Mouse (Mus musculus) c-Kit-positive CD71-negative TER-119-negative erythroid progenitor cells, embryonic 14.5 days (primary cell): Measurements from ENCODE around the gene Hmgcs1.
"Not testable (repeated sequence)": the region's sequence is repeated elsewhere in the genome, so short reads cannot be mapped to it uniquely, and the experiment has no call there.

Experiments
- DNase-seq: peaks from one replicate; pipeline ENCODE4 v3.0.0-alpha.2; 2013; ENCODE audit warnings: low read depth

The Hmgcs1 gene

DNA sequence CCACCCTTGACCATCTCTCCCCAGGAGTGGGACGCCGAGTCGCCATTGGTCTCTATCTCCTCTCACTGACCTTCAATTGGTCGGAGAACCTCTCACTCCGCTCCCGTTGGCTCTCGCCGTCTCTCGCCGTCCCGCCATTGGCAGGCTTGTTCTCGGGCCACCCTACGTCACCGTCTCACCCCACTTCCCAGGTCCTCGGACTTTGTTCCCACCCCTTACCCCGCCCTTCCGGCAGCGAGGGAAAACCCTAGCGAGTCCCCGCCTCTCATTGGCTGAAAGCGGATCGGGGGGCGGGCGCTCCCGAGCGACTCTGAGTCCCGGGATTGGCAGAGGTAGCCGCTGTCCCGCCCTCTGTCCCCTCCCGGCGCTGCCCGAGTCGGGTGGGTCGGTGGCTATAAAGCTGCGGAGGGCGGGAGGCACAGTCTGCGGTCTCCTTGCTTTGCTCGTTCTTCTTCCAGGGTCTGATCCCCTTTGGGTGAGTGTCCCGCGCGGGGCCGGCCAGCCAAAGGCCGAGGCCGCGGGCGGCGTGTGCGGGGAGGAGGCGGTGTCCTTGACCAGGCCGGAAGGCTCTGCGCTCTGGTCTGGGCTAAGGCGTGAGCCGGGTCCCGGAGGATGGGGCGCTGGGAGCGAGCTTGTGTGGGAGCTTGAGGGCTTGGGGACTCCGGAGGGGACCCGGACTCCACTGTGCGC is at the start of gene Hmgcs1:
Gene Hmgcs1 (plus strand): TSS at position 341 of the 690 bp plus-strand sequence.
- DNase-seq, result peak; percentile 98

DNA sequence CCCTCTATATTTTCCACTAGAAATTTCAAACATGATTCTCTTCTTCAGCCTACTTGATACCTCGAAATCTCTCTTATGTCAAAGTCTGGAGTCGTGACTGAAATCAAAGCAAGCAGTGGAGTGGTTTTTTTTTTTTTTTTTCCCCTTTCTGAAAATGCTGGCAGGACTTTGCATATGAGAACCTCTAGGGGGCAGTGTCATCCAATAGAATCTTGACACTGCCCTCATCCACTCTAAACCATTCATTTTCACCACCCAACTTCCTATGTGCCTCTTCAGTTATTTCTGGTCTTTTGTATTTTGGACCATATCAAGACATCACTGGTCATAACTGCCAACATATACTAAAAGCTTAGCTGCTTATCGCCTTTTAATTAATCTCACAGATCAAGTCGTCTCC is 49.7 kb upstream of the Hmgcs1 start:
- peak; percentile 31 for DNase-seq

DNA sequence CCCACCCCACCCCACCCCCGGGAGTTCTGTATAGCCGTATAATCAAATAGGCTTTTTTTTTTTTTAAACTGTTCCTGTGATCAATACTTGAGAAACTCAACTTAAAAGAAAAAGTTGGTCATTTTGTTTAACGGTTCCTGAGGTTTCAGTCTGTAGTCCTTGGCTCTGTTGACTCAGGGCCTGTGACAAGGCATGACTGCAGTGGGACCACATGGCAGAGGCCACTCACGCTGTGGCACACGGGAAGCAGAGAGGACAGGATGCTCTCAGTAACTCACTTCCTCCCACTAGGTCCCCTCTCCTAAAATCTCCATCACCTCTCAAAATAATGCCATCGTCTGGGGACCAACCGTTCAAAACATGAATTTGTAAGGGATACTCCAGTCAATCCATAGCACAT is 49.0 kb upstream of the Hmgcs1 start:
- no peak for DNase-seq

DNA sequence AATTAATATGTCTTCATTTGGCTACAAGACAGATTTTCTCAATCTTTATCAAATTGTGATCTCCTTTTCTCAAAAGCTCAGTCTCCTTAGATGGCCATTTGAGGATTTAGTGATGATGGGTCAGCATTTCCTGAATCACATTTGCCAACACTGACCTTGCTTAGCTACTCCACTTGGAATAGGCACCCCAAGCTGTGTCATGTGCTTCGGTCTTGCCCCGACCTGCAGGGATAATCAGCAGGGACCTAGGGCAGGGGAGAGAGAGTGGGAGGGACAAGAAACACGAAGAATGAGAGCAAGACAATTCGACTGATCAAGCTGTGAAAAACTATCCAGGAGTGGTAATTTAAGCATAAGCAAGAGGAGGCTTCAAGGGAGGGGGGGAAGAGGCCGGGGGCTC is 45.4 kb upstream of the Hmgcs1 start:
- no peak for DNase-seq

DNA sequence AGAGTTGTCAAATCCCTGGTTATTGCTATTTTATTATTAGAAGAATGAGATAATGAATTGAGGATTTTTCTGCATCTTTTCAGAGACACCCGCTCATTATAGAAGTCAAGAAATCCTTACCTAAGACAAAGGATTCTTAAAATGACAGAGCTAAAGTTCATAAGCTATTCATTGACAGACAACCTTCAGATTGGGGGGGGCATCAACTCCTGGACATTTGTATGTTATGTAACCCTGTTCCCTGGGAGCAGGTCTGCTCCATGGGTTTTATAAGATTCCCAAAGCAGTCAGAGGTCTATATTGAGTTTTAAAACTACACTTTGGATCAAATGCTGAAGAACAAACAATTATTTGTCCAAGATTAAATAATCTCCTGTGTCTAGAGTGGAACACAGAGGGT is 43.7 kb upstream of the Hmgcs1 start:
- DNase-seq, result no peak

DNA sequence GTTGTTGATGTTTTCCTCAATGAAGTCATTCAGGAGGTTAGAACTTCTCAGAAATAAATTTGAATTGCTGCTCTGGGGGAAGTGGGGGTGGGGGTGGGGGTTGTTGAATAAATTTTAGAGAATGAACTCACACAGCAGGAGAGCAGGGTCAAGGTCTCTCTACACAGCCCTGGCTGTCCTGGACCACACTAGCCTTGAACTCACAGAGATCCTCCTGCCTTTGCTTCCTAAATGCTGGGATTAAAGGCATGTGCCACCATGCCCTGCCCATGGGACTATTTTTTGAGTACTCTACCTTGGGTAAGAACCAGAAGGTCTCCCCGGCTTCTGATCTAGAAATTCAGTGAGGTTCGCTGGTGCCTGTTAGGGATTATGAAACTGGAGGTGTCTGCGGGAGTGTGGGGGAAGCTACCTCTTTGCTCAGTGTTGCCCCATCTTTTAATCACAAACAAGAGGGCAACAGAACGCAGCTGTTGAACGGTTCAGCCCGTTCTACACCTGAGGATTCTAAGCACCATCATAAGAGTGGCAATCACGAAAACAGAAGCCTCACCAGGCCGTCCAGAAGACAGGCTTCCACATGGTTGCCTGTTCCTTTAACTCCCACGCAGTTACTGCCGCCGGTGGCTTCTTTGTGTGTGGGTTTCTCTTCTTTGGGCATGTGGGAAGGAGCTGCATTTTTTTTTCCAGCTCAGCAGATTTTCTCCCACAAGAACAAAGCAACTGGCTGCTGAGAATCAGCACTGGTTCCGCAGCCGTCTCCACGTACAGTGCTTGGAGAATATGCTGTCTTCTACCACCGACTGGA is 41.1 kb upstream of the Hmgcs1 start:
- DNase-seq, result no peak

DNA sequence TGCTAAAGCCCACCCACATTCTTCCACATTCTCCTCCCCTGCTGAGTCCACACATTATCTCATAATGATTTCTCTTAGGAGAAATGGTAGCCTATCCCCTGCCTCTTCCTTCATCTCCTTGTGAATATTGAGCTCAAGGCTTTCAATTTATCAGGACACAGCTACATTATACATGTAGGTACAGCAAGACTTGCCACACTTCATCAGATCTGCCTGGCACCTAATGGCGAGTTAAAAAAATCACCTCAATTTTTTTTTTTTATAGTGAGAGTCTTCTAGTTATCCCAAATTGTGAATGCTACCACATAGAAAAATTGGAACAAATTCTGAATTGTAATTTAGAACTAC is 40.5 kb upstream of the Hmgcs1 start:
- DNase-seq, result no peak

DNA sequence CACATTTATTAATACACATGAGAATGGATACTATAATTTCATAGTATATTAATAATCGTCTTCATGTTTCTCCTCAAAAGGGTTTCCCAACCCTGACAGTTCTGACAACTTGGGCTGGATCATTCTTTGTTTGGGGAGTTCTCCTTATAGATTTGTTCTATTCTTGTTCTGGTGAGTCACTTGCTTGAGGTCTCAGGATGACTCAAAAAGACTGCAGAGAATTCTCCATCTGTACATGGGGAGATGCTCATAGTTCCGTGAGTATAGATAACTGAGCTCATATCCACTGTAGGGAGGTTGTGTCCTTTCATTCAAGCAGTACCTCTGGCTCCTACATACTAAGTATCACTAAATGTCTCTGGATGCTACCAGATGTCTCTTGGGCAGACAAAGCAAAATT is 35.4 kb upstream of the Hmgcs1 start:
- no peak for DNase-seq

DNA sequence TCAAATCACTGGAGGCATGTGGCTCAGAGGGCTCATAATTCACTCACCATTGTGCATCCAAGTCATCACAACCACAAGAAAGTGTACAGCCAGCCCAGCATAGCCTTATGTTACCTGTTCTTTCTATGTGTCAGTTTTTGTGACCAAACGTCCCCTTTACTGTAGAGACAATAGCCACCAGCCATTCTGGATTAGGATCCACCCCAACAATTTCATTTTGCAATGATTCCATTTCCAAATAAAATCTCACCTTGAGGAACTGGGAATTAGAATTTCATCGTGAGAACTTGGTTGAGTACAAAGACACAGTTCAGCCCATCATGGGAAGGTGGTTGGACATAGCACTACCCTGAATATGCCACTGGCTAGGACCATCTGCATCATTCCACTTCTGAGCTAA is 33.9 kb upstream of the Hmgcs1 start:
- no peak for DNase-seq

DNA sequence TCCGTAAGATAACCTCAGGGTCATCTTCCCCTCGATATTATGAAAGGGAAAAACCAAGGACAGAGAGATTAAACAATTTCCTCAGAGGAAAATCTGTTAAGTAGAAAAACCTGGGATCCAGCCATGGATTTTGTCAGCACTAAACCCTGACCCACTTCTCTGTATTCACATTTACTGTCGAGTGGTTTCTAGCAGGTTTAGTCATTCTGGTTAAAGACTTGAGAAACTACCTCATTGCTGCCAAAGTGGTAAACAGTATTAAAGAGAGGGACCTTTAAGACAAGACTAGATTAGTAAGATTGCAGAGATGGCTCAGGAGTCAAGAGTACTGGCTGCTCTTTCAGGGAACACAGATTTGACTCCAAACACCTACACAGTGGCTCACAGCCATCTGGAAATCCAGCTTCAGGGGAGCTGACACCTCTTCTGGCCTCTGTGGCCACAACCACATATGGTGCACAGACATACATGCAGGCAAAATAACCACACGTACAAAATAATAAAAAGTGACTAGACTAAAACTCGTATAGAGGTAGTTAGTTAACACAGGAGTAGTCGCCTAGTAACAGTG is 33.2 kb upstream of the Hmgcs1 start:
- no peak for DNase-seq

DNA sequence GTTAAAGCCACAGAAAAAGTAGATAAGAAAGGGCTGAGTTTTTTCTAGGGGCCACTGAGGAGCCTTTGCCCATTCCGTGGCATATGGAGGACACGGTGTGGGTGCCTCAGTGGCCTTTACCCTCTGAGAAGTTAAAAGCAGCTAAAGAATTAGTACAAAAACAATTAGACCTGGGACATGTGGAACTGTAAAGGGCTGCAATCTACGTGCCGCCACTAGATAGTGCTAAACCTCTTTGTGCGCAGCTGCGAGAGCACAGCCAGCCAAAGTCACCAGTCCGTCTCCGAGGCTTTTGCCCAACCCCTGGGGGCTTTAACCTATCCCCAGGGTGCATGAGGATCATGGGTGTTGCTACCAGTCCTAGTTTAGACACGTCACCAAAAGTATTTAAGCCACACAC is 28.8 kb upstream of the Hmgcs1 start:
- DNase-seq, result not testable (repeated sequence)

DNA sequence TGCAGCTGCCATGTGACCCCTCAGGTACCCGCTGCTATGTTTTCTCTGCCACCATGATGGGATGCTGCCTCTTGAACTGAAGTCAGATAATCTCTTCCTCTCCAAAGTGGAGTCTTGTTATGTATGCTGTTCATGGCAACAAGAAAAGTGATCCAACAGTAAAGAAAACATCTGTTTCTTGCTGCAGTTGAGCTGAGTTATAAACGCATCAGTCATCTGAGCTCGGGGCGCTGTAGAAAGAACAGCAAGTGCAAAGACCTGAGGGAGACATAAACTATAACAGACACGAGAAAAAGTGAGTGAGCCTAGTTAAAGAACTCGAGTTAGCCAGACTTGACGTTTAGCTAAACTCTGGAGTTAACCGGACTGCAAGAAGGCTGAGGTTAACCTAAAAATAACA is 11.4 kb upstream of the Hmgcs1 start:
- DNase-seq, result no peak

DNA sequence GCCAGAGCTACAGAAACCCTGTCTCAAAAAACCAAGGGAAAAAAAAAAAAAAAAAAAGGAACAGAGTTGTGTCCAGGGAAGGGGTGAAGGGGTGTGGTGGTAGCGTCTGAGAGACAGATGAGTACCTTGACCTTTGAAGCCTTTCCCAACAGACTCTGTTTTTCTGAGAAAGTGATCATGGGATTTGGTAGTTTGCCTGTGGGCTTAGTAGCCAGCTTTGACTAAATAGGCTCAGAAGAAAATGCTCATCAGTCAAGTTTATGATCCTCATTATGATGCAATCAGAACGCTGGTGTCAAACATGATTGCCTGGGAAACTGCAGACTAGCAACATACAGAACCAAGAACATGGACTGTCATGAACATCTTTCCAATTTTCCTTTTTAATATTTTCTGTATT is 10.5 kb upstream of the Hmgcs1 start:
- no peak for DNase-seq

DNA sequence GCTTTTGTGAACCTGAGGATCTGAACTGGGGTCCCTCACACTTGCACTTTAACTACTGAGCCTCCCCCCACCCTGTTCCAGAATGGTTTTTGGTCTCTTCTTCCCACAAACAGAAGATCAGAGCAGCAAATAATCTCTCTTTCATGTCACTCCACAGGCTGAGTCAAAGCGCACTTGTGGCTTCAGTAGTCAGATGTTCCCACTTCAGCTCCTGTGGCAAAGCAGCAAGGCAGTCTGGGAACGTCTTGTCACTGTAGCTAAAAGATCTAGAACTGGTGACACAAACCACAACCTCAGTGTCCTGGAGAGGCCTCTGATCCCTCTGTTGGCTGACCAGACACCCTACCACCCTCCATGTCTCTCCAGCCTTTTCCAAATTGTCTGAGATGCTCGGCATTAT is 9.0 kb upstream of the Hmgcs1 start:
- no peak for DNase-seq

DNA sequence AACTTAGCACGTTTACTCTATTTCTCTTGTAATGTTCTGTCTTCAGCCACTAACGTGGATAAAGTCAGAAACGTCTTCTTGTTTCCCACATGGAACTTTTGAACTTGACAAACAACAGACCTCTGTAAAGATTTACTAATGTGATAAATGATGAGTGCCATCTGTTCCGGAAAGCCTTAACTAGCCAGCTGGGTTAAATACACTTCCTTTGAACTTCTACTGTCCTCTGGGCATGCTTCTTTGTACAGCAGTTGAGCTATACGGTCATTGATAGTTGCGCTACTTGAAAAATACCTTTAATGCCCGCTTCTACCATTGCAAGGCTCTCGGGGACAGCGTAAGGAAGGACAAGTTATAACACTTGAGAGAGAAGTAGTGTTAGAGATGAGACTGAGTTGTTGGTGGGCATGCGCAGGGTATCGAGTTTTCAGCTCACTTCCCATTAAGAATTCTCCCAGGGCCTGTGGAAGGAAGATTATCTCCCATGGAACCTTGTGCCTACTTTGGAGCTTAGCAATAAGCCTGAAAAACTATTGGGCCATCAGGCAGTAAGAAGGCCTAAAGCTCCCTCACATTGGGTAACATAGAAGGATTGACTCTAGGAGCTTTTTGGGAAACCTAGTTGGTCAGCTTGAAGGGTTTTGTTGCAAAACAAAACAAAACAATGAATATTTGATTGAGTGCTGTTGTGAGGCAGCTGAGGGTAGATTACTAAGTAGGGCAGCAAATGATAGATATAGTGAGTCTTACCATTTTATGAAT is 5.6 kb upstream of the Hmgcs1 start:
- no peak for DNase-seq

DNA sequence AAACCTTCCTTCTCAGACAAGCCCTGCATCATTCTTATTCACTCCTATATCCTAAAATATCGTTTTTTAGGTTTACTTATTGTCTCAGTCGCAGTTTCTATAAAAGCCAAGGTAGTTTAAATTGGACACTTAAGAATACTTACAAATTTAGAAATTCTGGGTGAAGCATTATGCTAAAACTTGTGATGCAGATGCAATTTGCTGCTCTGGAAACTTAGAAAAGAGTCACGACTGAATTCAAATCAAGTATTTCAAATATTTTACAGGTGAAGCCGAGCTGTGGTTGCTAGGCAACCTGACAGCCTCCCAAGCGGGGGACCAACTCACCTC is 505 bp upstream of the Hmgcs1 start:
- no peak for DNase-seq

DNA sequence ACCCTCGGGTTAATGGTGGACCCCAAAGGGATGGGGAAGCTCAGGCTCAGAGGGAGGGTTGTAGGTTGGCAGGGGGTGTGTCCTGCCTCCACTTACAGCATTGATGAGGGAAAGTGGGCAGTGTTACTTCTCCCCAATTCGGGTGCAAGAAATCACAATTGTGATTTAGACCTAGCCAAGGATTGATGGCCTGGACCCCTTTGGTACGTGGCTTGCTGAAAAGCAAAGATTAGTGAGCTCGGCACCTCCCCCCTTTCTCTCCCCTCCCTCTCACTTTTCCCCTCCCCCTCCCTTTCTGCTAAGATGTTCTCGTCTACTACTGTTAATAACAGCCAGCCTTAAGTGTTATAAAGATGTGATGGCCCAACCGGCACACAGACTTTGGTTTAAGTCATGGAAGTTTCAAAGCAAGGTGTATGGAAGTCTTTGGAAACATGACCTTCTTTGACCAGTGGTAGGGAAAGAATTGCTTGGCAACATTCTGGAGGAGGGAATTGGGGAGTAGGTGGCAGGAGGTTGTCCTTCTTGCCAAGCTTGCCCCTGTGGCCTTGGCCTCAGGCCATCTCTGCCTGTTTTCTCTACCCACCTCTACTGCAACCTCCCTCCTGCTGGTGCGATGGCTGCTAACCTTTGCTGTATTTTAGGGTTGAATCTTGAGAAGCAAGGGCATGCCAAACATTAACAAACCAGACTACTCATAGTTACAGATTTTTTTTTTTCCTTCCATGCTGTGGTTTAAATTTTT is 869 bp downstream of the Hmgcs1 start:
- DNase-seq, result no peak

DNA sequence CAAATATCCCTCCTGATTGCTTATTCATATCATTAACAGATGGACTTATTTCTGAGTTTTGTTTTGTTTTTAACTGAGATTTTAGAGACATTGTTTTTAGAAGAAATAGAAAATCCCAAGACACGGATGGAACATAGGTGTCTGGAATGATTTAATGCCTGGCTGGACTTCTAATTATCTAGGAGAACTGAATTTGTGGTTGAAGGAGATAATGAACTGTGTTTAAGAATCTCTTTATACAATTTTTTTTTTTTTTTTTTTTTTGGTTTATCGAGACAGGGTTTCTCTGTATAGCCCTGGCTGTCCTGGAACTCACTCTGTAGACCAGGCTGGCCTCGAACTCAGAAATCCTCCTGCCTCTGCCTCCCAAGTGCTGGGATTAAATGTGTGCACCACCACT is 1.8 kb downstream of the Hmgcs1 start:
- DNase-seq, result not testable (repeated sequence)

DNA sequence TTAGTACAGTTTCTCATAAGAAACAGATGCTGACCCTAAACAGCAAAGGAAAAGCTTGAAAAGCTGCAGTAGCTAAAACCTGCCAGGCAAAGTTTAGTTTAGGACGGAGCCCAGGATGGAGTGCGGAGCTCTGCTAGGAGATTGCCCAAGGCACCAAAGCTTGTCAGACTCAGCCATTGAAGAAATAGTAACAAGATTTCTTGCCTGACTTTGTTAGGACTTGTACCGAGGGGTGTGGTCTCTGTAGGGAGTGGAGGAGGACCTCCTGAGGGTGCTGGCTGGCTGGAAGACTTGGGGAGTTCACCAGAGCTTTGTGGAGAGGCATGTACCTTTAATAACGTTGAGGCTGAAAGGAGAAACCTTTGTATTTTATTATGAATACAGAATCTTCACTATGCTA is 5.5 kb downstream of the Hmgcs1 start:
- DNase-seq, result no peak

DNA sequence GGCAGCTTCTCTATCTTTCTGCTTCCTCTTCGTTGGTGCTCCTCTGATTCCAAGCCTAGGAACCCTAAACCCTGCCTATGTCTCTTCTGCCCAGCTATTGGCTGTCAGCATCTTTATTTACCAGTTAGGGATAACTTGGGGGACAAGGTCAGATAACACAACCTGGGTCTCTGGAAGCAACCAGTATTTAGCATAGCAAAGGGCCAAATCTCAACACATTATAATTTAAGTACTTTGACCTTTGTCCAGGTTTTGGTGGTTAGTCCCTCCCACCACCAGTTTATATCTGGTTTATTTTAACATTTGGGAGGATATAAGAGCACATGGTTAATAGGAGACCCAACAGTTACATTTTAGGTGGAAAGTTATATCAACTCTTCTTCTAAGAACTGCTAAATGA is 6.3 kb downstream of the Hmgcs1 start:
- no peak for DNase-seq

DNA sequence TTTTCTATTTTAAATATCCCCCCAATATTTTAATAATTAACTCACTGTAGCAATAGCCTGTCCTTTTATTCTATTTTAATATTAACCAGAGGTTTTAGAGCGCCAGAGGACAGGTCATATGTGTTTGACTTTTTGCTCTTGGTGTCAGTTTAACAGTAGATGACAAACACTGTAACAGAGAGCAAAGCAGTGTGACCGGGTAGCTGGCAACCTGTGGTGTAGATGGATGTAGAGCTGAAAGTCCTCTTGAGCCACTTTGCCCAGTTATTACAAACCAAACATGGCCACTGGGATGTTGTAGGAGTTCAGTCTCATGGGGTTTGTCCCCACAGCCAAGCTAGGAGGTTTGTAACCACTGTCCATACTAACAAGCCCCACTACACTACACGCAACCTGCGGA is 8.3 kb downstream of the Hmgcs1 start:
- no peak for DNase-seq

DNA sequence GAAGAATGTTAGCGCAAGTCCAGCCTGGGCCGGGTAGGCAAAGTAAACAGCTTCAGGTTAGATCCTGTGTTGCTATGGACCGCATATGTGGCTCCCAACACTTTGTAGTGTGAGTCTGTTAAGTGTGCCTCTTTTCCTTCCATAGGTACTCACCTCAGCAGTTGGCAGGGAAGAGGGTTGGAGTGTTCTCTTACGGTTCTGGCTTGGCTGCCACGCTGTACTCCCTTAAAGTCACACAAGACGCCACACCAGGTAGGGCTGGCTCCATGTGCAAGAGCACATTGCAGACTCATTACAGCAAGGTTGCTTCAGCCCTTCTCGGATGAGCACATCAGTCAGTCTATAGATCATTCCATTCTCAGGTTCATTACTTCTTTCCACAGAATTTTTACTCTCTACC is 14.1 kb downstream of the Hmgcs1 start:
- DNase-seq, result no peak
